Mouse (Mus musculus): ENCODE data around the gene Elmo1. TPM values are rescaled to one million over a fixed set of nuclear protein-coding genes. Genes with fewer than 3 reads are reported as not detected.
A peak's percentile ranks its signal among the peaks of the same experiment; 100 is the strongest.

Gene Elmo1
- polyA plus RNA-seq, 1 experiment from 2014 or later, result 12.2 TPM

DNA sequence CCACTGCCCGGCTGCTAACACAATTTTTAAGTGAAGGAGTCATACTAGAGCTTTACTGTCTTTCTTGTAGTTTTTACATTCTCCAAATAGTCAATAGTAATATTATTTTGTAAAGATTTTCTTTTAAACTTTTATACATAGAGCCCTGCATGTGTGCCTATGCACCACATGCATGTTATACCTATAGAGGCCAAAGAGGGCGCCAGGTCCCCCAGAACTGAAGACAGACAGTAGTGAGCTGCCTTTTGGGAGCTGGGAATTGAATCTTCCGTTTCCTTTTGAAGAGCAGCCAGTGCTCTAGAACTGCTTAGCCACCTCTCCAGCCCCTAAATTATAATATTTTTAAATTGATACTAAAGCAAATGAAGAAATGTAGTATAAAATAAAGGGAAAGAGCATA lies 398.7 kb downstream of the Elmo1 start:
- Histone ChIP-seq H3K36me3 (ENCODE audit: control insufficient read depth, insufficient read depth, low read length) (no peaks in the 10 kb centered on the region), H3K4me3 (ENCODE audit: low read depth, low read length) (no peak overlapping the region), H3K9me3 (ENCODE audit: control insufficient read depth, low read depth, low read length) (no peaks in the 10 kb centered on the region), H3K27ac (ENCODE audit: low read length) (no peak overlapping the region), H3K9ac (replicated peaks; ENCODE audit: low read depth, low read length) (no peak overlapping the region), H3K27me3 (ENCODE audit: control insufficient read depth, insufficient read depth, low read length) (no peaks in the 10 kb centered on the region), H3K4me1 (ENCODE audit: control insufficient read depth, insufficient read depth, low read length) (0 out of 2 replicates have a peak, but pooled peaks cover 4% of the 10 kb centered on the region), H3K4me2 (replicated peaks; ENCODE audit: low read depth, low read length) (no peak overlapping the region)
- no peak for ATAC-seq (ENCODE audit: insufficient number of reproducible peaks, insufficient read depth, low FRiP score, low read depth)
- 82% methylated on average over 3 of the region's 3 CpGs for WGBS

DNA sequence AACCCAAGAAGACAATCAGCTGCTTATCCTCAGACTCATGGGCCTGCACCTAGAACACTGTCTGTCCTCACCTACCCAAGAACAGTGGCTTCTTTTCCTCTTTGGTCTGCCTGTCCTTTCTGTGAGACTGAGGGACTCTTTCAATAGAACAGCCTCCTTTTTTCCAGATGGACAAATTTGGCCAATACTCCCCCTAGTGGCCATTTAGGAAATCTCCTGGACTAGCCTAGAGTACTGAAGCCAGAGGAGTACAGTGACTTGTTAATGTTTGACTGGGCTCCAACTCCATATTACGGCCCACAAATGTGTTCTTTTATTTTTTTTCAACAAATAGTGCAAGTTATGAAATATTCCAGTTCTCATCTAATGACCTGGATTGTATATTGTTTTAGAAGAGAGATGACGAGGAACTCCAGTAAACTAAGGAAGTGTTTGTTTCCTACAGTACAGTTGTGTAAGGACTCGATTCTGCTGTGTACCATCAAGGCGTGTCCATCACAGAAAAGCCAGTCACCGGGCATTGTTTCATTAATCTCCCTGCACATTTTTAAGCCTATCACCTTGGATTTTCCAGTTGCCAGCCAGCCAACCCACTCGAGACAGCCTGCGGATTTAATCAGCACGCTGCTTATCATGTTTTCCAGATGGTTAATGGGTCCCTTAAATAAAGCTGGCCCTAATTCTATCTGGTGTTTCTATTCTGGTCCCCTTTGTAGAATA lies 399.5 kb downstream of the Elmo1 start:
- no peak overlapping the region for H3K9ac ChIP-seq (replicated peaks; ENCODE audit: low read depth, low read length)
- H3K36me3 ChIP-seq (ENCODE audit: control insufficient read depth, insufficient read depth, low read length), result no peaks in the 10 kb centered on the region
- peak; percentile 75; the same call in 1 of the 2 replicates for ATAC-seq (ENCODE audit: insufficient number of reproducible peaks, insufficient read depth, low FRiP score, low read depth)
- no peaks in the 10 kb centered on the region for H3K27me3 ChIP-seq (ENCODE audit: control insufficient read depth, insufficient read depth, low read length)
- H3K4me2 ChIP-seq (replicated peaks; ENCODE audit: low read depth, low read length), result no peak overlapping the region
- H3K27ac ChIP-seq (ENCODE audit: low read length), result no peak overlapping the region
- no peaks in the 10 kb centered on the region for H3K9me3 ChIP-seq (ENCODE audit: control insufficient read depth, low read depth, low read length)
- no peak overlapping the region for H3K4me3 ChIP-seq (ENCODE audit: low read depth, low read length)
- WGBS, result 66% methylated on average over 8 of the region's 8 CpGs
- H3K4me1 ChIP-seq (ENCODE audit: control insufficient read depth, insufficient read depth, low read length), result 0 out of 2 replicates have a peak, but pooled peaks cover 4% of the 10 kb centered on the region

DNA sequence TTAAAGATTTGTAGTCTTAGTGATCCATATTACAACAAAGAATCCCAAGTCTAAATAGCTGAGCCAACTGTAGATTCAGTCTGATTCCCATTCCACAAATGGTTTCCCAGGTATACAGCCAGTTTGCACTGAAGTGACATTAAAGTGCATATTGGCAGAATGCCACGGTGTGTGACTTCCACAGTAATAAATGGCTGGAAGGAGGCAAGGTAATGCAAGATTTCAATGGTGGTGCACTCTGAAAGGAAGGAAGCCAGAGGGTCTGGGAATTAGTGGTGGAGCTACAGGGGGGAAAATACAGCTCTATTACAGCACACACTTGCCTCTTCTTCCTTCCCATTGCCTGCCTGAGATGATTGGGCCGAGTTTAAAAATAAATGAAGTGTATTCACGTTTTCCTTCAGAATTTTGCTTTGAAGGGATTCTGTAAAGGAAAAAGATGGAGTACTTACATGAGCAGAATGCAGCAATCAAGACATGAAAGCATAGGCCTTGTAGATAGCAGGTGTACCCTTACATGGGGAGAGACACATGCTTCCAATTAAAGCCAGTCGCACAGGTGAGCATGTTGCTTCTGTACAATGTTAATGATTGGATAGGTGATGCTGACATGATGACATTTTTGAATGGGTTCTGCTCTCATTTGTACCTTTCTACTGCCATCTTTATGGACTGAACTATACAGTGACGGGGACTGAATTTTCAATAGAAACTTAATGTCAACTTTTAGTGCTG lies 400.6 kb downstream of the Elmo1 start:
- Histone ChIP-seq H3K36me3 (ENCODE audit: control insufficient read depth, insufficient read depth, low read length) (no peaks in the 10 kb centered on the region), H3K27ac (ENCODE audit: low read length) (no peak overlapping the region), H3K4me3 (ENCODE audit: low read depth, low read length) (no peak overlapping the region), H3K9ac (replicated peaks; ENCODE audit: low read depth, low read length) (no peak overlapping the region), H3K4me1 (ENCODE audit: control insufficient read depth, insufficient read depth, low read length) (0 out of 2 replicates have a peak, but pooled peaks cover 4% of the 10 kb centered on the region), H3K9me3 (ENCODE audit: control insufficient read depth, low read depth, low read length) (no peaks in the 10 kb centered on the region), H3K27me3 (ENCODE audit: control insufficient read depth, insufficient read depth, low read length) (no peaks in the 10 kb centered on the region), H3K4me2 (replicated peaks; ENCODE audit: low read depth, low read length) (no peak overlapping the region)
- 74% methylated on average over 5 of the region's 5 CpGs for WGBS
- no peak for ATAC-seq (ENCODE audit: insufficient number of reproducible peaks, insufficient read depth, low FRiP score, low read depth)

DNA sequence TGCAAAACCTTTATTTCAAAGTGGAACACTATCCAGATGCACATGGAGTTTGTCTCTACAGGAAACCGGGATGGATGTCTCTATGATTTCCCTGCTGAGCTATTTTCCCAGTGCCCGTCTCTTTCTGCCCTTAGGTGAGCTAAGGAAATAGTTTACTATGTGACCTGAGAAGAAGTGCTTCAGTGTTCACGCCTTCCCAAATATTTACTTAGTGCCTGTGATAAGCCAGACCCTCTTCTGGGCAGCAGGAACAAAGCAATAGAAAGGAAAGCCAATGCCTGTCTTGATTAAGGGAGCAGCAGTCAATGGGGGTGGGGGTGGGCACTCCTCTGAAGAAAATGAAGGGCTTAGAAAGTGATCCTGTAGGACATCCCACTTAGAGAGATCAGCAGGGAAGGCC lies 401.3 kb downstream of the Elmo1 start:
- no peak overlapping the region for H3K4me3 ChIP-seq (ENCODE audit: low read depth, low read length)
- no peaks in the 10 kb centered on the region for H3K27me3 ChIP-seq (ENCODE audit: control insufficient read depth, insufficient read depth, low read length)
- 36% methylated on average over 3 of the region's 3 CpGs for WGBS
- no peaks in the 10 kb centered on the region for H3K36me3 ChIP-seq (ENCODE audit: control insufficient read depth, insufficient read depth, low read length)
- H3K4me2 ChIP-seq (replicated peaks; ENCODE audit: low read depth, low read length), result no peak overlapping the region
- H3K27ac ChIP-seq (ENCODE audit: low read length), result no peak overlapping the region
- 0 out of 2 replicates have a peak, but pooled peaks have one; percentile 47 for ATAC-seq (ENCODE audit: insufficient number of reproducible peaks, insufficient read depth, low FRiP score, low read depth)
- H3K9me3 ChIP-seq (ENCODE audit: control insufficient read depth, low read depth, low read length), result no peaks in the 10 kb centered on the region
- no peak overlapping the region for H3K9ac ChIP-seq (replicated peaks; ENCODE audit: low read depth, low read length)
- H3K4me1 ChIP-seq (ENCODE audit: control insufficient read depth, insufficient read depth, low read length), result 0 out of 2 replicates have a peak, but pooled peaks cover 4% of the 10 kb centered on the region

DNA sequence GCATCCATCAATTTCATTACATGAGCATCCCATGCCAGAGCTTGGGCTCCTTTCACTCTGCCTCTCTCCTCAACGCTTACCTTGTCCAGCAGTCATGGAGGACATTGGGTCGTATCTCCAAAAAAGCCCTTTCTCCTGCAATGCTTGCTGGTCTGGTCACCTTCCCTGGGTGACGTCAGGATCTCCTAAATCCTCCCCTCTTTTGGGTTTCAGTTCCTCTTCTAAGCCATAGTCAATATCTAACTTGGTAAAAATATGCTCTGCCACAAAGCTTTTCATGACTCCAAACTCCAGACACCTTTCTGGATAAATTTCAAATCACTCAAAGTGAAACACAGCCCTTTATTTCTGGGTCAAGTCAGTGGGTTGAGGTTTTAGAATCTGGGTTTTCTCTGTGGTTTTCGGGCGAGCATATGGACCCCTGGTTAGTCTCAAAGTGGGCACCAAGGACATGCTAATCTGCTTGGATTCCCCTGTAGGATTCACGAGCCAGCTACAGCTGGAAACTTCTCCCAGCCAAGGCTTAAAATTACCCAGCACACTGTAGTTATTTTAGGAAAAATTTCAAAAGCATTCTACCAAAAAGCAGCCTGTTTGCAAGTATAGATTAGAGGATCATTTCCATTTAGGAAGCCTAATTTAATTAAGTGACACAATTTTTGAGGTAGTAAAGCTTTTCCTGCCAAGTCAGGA lies 403.8 kb downstream of the Elmo1 start:
- H3K4me2 ChIP-seq (replicated peaks; ENCODE audit: low read depth, low read length), result no peak overlapping the region
- no peaks in the 10 kb centered on the region for H3K27me3 ChIP-seq (ENCODE audit: control insufficient read depth, insufficient read depth, low read length)
- no peak for ATAC-seq (ENCODE audit: insufficient number of reproducible peaks, insufficient read depth, low FRiP score, low read depth)
- H3K36me3 ChIP-seq (ENCODE audit: control insufficient read depth, insufficient read depth, low read length), result no peaks in the 10 kb centered on the region
- H3K9ac ChIP-seq (replicated peaks; ENCODE audit: low read depth, low read length), result no peak overlapping the region
- 78% methylated on average over 6 of the region's 6 CpGs for WGBS
- no peak overlapping the region for H3K4me3 ChIP-seq (ENCODE audit: low read depth, low read length)
- H3K27ac ChIP-seq (ENCODE audit: low read length), result no peak overlapping the region
- H3K4me1 ChIP-seq (ENCODE audit: control insufficient read depth, insufficient read depth, low read length), result 0 out of 2 replicates have a peak, but pooled peaks cover 4% of the 10 kb centered on the region
- H3K9me3 ChIP-seq (ENCODE audit: control insufficient read depth, low read depth, low read length), result no peaks in the 10 kb centered on the region

DNA sequence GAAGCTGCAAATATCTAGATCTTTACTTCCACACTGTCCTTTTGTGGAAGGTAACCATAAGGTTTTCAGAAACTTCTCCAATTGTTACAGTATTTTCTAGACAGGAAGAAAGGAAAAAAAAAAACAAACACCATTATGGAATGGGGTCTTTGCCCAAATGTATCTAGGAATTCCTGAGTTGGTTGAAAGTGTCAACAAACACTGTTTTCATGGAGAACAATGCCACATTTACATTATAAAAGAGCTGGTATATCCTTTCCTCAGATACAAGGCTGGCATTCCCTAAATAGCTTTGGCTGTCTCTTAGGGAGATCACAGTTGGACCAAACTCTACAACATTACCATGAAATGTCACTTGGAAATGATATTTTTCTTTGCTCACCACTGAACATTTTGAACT lies 411.5 kb downstream of the Elmo1 start:
- Histone ChIP-seq H3K4me2 (replicated peaks; ENCODE audit: low read depth, low read length) (no peak overlapping the region), H3K9me3 (ENCODE audit: control insufficient read depth, low read depth, low read length) (no peaks in the 10 kb centered on the region), H3K4me1 (ENCODE audit: control insufficient read depth, insufficient read depth, low read length) (no peaks in the 10 kb centered on the region), H3K27me3 (ENCODE audit: control insufficient read depth, insufficient read depth, low read length) (no peaks in the 10 kb centered on the region), H3K27ac (ENCODE audit: low read length) (no peak overlapping the region), H3K36me3 (ENCODE audit: control insufficient read depth, insufficient read depth, low read length) (no peaks in the 10 kb centered on the region), H3K4me3 (ENCODE audit: low read depth, low read length) (no peak overlapping the region), H3K9ac (replicated peaks; ENCODE audit: low read depth, low read length) (no peak overlapping the region)
- ATAC-seq (ENCODE audit: insufficient number of reproducible peaks, insufficient read depth, low FRiP score, low read depth), result no peak

DNA sequence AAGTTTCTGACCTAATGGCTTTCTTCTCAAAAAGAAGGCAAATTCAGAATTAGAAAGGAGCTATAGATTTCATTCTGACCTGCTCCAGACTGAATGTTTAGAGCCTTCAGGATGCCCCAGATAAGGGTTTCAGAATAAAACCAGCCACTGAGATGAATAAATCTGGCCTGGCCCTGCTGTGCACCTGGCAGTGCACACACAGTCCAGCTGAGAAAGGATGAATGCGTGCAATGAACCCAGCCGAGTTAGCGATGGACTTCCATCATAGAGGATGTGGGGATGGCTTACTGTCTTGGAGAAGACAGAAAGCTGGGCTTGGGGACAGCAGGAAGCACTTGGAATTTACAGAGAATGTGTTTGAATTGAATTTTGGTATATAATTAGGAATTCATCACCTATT lies 413.0 kb downstream of the Elmo1 start:
- Histone ChIP-seq H3K4me3 (ENCODE audit: low read depth, low read length) (no peak overlapping the region), H3K4me2 (replicated peaks; ENCODE audit: low read depth, low read length) (no peak overlapping the region)
- WGBS, result 92% methylated on average over 3 of the region's 3 CpGs

DNA sequence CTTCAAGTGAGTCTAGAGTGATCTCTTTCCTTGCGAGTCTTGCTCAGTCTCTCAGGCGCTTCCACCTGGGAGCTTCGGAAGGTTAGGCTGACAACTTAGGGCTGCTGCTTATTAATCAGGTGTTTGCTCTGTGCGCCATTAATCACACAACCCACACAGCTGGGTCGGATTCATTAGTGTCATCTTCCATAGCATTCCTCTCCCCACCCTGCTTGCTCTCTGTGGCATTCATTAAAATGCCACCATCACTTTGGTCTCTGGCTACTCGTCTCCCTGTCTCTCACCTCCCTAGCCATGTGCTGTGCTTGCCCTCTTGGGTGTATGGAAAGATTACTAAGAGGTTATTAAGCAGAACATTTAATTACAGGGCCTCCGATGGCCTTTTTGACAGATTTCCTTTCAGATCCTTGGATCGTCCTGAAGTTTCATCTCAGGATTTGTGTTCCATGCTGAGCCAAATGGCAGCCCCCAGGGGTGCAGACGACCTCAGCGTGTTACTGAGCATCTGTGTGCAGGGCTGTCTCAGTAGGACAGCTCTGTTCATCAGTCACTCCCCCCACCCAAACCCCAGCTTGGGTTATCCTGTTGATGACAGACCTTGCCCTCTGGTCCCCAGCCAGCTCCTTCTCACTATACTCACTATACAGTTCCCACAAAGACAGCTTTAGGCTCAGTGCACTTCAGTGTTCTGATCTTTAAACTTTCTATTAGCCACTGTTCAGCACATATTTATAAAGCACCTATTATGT lies 417.2 kb downstream of the Elmo1 start:
- Histone ChIP-seq H3K9ac (replicated peaks; ENCODE audit: low read depth, low read length) (no peak overlapping the region), H3K4me3 (ENCODE audit: low read depth, low read length) (no peak overlapping the region), H3K4me2 (replicated peaks; ENCODE audit: low read depth, low read length) (no peak overlapping the region), H3K4me1 (ENCODE audit: control insufficient read depth, insufficient read depth, low read length) (no peaks in the 10 kb centered on the region), H3K36me3 (ENCODE audit: control insufficient read depth, insufficient read depth, low read length) (no peaks in the 10 kb centered on the region), H3K27ac (ENCODE audit: low read length) (no peak overlapping the region), H3K27me3 (ENCODE audit: control insufficient read depth, insufficient read depth, low read length) (no peaks in the 10 kb centered on the region), H3K9me3 (ENCODE audit: control insufficient read depth, low read depth, low read length) (no peaks in the 10 kb centered on the region)
- 48% methylated on average over 10 of the region's 10 CpGs for WGBS
- no peak for ATAC-seq (ENCODE audit: insufficient number of reproducible peaks, insufficient read depth, low FRiP score, low read depth)

More for the DNA sequence above, 413.0 kb downstream of the Elmo1 start:
- H3K9ac ChIP-seq (replicated peaks; ENCODE audit: low read depth, low read length), result no peak overlapping the region
- no peaks in the 10 kb centered on the region for H3K36me3 ChIP-seq (ENCODE audit: control insufficient read depth, insufficient read depth, low read length)
- no peak overlapping the region for H3K27ac ChIP-seq (ENCODE audit: low read length)
- H3K27me3 ChIP-seq (ENCODE audit: control insufficient read depth, insufficient read depth, low read length), result no peaks in the 10 kb centered on the region
- no peaks in the 10 kb centered on the region for H3K9me3 ChIP-seq (ENCODE audit: control insufficient read depth, low read depth, low read length)
- H3K4me1 ChIP-seq (ENCODE audit: control insufficient read depth, insufficient read depth, low read length), result no peaks in the 10 kb centered on the region
- no peak for ATAC-seq (ENCODE audit: insufficient number of reproducible peaks, insufficient read depth, low FRiP score, low read depth)

Measured in stomach, embryonic 14.5 days (tissue).